Mouse (Mus musculus) mesoderm, embryonic 11.5 days (tissue): ENCODE measurements at regions not wholly inside any gene's neighbourhood (a gene's known extent, or its start where the extent isn't known, plus 50 kb on each side); places are given as distances from the start of the nearest gene placed in this dataset.
A peak's percentile ranks its signal among the peaks of the same experiment; 100 is the strongest.

Source experiments
- DNase-seq: peaks from one replicate; pipeline ENCODE4 v3.0.0-alpha.2; 2012; ENCODE audit warnings: low read depth, low spot score

GRCm38 (mm10) chr11:44156490-44157345, 243.1 kb upstream of the Il12b start:
- no peak for DNase-seq

- no peak for DNase-seq
Measured at GRCm38 (mm10) chr11:44158236-44158635, 241.6 kb upstream of the Il12b start.

- no peak for DNase-seq
Measured at GRCm38 (mm10) chr11:44161734-44162418, 238.0 kb upstream of the Il12b start.

GRCm38 (mm10) chr11:44163049-44163448, 236.8 kb upstream of the Il12b start:
- DNase-seq = no peak

- DNase-seq = no peak
Measured at GRCm38 (mm10) chr11:44163748-44164147, 236.1 kb upstream of the Il12b start.

- DNase-seq = no peak
Measured at GRCm38 (mm10) chr11:44164186-44164585, 235.7 kb upstream of the Il12b start.

GRCm38 (mm10) chr11:44167724-44168500, 232.0 kb upstream of the Il12b start:
- DNase-seq = no peak

GRCm38 (mm10) chr11:44172478-44172877, 227.4 kb upstream of the Il12b start:
- no peak for DNase-seq

- no peak for DNase-seq
Measured at GRCm38 (mm10) chr11:44173196-44173595, 226.7 kb upstream of the Il12b start.

- no peak for DNase-seq
Measured at GRCm38 (mm10) chr11:44174548-44174947, 225.3 kb upstream of the Il12b start.

- no peak for DNase-seq
Measured at GRCm38 (mm10) chr11:44179711-44180110, 220.2 kb upstream of the Il12b start.

GRCm38 (mm10) chr11:44183823-44184222, 216.0 kb upstream of the Il12b start:
- DNase-seq = no peak

GRCm38 (mm10) chr11:44185218-44185890, 214.5 kb upstream of the Il12b start:
- no peak for DNase-seq

GRCm38 (mm10) chr11:44188202-44188601, 211.7 kb upstream of the Il12b start:
- no peak for DNase-seq

- no peak for DNase-seq
Measured at GRCm38 (mm10) chr11:44193806-44194205, 206.1 kb upstream of the Il12b start.

- no peak for DNase-seq
Measured at GRCm38 (mm10) chr11:44202716-44203115, 197.1 kb upstream of the Il12b start.

- no peak for DNase-seq
Measured at GRCm38 (mm10) chr11:44204384-44204783, 195.5 kb upstream of the Il12b start.

GRCm38 (mm10) chr11:44206866-44207265, 193.0 kb upstream of the Il12b start:
- no peak for DNase-seq

- peak; percentile 54 for DNase-seq
Measured at GRCm38 (mm10) chr11:44211871-44212441, 187.9 kb upstream of the Il12b start.

- DNase-seq = no peak
Measured at GRCm38 (mm10) chr11:44214095-44214494, 185.8 kb upstream of the Il12b start.

GRCm38 (mm10) chr11:44216346-44216745, 183.5 kb upstream of the Il12b start:
- no peak for DNase-seq
